Mouse (Mus musculus) gastrocnemius, postnatal 25 days (tissue): ENCODE measurements at regions not wholly inside any gene's neighbourhood (a gene's known extent, or its start where the extent isn't known, plus 50 kb on each side); places are given as distances from the start of the nearest gene placed in this dataset.

Experiments used
- DNase-seq: peaks from one replicate; pipeline ENCODE4 v3.0.0; 2022

DNA sequence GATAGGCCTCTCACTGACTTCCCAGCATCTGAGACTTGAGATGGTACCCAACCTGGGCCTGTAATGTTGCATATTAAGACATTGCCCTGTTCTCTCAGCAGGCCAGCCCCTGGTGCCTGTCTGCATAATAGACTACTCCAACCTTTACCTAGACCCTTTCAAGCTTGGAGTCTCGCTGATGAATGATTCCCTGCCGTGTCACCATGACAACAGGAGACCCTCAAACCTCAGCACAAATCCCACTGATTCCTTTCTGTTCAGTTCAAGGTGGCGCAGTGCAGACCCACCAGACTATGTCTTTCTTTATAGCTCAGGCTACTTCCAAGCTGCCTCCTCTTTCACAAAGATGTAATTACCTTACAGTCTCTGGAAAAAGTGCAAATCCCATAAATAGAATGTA lies 172.0 kb downstream of the Dcdc2c start:
- no peak for DNase-seq

DNA sequence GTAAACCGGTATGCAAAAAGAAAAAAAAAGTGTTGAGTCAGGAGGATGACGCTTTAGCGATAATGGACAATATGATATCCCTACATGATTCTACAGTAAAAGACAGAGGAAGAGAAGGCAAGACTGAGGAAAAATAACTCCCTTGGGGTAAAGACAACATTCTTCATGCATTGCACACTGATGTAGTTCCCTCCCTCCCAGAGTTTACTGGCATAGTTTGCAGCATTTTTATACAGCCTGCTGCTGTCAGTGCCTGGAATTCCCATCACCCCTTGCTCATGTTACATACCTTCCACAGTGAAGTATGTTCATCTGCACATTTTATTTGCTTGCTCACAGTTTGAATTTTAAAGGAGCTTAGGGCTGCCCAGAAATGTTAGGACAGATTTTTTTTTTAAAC lies 174.2 kb downstream of the Dcdc2c start:
- DNase-seq = no peak

DNA sequence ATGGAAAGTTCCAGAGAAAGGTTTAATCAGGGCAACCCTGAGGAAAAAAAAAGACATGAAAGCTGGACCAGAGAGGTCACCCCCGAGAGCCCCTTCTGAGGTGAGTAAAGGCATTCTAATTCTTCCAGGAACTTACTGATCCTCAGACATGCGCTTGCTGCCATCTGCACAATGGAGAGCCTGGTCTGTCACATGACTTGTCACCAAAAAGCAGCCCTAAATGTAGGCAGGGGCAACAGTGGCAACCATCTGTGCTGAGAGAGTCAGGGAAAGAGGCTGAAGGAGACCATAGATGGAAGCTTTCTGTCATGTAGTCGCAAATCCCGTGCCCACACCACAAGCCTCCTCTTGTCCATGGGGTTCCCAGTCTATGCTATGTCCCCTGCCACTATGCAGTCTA lies 174.8 kb downstream of the Dcdc2c start:
- no peak for DNase-seq

DNA sequence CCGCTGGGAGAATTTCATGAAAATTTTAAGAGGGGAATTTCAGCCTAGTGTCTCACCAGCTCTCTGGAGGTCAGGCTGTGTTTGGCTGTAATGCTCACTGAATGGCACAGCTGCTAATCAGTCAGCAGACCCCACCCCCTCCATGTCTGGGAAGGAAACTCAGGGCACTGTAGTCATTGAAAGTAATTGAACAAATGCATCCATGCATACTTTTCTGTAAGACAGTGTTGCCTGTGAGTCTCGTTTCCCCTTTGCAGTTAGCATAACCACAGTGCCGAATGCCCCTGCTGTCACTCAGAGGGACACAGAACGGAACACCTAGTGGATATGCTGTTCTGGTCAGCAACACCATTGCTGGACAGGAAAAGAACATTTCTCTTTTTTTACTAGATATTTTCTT lies 175.4 kb downstream of the Dcdc2c start:
- no peak for DNase-seq

DNA sequence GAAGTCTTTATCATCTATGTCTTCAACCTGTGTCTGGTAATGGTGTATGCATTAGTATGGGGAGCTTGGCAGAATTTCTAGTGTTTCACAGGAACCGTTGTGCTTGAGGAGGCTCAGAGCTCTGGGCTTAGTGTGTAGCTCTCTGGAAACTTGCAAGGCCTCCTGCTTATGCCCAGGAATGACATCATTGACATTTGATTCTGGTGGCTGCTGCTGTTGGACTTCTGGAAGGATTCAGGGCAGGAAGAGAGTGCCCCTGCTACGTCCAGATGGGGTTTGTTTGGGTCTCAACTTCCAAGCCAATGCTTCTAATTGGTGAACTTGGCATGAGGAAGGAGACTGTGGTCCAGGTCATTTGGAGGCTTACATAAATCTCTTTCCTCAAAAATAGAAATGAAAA lies 186.9 kb downstream of the Dcdc2c start:
- DNase-seq = no peak

DNA sequence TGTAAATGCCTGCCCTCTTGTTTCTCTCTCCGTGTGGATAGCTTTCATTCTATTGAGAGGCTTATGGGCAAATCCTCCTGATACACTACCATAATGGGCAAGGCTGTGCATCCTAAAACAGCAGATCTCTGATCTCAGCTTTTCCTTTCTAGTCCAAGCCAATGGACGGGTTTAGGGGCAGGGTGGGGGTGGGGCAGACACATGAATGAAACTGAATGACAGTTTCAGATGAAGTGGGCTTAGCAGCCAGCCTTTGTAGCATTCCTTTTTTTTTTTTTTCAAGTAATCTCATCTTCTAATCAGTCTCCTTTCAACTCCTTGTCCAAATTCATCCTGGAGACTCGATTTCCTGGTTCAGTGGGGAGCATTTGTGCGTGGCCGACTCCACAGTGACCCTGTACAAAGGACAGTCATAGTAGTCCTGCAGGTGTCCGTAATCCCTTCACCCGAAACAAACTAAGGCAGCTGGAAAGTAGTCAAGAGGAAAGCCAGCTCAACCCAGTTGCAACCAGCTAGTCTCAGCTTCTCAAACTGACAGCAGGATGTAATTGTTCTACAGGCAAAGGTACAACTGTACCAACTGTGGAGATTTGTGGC lies 193.4 kb downstream of the Dcdc2c start:
- DNase-seq = no peak

DNA sequence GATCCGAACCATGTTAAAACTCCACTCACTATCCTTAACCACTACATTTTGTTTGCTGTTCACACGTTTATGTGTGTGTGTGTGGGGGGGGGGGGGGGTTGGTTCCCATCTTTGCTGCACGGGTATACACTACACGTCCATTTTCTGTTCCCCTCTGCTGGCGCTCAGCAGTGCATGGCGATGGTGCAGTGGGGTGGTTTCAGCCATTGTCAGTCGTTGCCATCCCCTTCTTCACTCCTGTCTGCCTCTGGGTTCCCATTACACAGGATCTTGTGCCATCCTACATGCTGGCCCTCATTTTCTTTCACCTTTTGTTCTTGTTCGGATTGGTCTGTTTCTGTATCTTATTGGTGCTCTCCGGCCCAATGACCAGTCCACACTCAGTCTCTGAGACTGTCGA lies 194.4 kb downstream of the Dcdc2c start:
- no peak for DNase-seq

DNA sequence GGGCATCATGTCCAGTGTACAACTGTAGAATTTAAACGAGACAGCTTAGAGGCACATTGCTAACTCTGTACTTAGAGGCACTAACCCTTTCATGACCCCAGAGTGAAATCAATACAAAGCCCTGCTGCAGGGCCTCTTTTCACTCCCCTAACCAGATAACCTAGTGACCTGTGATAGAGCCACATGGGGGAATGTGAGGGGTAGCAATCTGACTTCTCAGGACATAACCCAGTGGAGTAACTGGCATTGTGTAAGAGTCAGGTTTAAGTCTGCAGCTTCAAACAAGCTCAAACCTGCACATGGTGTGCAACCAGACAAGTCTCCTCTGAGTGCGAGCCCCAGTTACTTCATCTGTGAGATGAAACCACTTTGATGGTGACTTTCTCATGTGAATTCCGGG lies 199.1 kb downstream of the Dcdc2c start:
- no peak for DNase-seq

DNA sequence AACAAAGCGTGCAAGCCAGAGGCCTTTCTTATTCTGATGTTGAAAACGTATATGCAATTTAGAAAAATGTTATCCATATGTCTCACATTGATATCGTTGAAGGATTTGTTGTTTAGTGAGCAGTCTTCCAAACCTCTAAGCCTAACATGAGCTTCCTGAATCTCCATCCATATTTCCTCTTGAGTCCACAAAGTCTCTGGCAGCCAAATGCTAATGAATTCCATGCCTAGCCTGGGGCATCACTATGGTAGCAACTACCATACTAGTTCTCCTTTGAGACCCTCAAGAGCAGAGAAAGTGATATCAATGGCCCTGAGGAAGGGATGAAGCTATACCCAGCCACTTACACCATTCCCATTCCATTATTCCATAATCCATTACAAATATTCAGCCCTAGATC lies 199.6 kb downstream of the Dcdc2c start:
- no peak for DNase-seq

DNA sequence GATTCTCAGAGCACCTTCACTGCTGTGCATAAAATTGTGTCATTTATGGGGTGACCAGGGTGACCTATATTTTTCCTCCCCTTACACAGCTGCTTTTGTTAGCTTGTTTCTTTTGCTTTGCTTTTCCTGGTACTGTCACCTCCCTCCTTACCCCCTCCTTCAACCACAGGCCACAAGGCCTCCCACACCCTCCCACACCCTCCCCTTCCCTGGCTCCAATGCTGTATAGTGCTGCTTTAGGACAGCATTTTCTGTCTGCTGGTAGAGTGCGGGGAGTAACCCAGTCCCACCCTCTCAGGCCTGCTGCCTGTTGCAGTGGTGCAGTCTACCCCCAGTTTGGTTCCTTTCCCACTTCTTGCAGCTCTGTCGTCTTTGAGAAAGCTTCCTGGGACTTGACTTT lies 209.5 kb downstream of the Dcdc2c start:
- no peak for DNase-seq

DNA sequence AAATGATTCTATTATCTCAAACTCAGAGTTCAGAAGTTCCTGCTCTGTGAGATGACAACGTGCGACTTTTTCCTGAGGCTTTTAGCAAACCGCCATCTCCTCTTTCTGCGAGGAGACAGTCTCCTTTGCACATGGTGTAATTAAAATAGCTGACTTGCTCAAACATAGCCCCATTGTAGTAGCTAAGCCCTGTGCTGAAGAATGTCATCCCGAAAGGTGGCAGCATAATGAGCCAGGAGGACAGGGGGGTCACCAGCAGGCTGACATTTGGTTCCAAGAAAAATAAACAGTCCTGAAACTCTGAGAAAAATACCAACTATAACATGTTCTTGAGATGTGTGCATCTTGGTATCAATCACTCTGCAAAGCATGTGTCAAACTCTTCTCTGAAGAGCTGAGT lies 219.6 kb downstream of the Dcdc2c start:
- no peak for DNase-seq

DNA sequence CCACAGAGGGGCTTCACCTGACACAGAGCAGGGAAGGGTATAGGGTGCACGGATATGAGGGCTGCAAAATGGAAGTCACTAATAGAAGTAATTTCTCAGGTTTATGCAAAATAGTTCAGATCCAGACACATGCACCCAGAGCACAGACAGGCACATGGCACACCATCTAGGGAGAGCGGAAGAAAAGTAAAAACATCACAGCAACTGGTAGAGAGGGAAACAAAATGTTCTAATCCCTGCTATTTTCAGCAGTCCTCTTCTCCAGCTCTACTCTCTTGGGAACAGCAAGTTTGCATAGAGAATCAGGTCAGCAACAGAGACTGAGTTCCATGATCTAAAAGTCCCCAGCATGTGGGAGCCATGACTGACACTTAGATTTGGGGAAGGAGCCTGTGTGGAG lies 220.4 kb downstream of the Dcdc2c start:
- DNase-seq = no peak

DNA sequence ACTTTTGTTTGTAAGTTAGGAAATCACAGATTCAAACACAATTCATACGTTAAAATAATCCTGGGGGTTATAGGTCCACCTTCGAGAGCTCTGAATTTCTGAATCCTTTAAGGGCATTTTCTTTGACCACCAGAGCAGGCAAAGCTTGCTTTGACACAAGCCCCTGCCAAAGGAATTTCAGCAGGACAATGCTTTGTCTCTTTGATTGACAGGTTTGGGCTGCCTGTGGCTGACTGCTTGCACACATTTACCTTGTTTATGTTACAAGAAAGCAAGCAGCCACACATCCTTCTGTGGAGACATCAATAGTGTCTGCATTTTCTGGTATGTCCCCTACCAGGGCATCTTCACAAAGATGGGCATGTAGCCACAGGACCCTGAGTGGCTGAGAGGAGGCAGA lies 228.5 kb downstream of the Dcdc2c start:
- DNase-seq = no peak

DNA sequence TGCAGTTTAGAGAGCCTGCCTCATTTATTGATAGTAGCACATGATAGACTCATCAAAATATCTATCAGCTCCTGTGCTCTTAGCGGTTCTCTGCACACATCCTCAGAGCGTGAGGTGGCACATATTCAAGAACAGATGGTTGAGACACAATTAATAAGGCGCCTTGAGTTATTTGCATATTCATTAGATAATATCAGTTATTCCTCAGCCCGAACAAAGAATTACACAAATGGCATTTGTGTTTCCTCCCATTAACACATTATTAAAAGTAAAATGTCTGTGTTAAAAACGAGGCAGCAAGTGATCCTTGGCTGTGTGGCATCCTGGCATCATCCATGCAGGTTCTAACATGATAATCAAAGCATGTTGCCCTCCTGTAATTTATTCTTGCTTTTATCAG lies 243.0 kb downstream of the Dcdc2c start:
- no peak for DNase-seq

DNA sequence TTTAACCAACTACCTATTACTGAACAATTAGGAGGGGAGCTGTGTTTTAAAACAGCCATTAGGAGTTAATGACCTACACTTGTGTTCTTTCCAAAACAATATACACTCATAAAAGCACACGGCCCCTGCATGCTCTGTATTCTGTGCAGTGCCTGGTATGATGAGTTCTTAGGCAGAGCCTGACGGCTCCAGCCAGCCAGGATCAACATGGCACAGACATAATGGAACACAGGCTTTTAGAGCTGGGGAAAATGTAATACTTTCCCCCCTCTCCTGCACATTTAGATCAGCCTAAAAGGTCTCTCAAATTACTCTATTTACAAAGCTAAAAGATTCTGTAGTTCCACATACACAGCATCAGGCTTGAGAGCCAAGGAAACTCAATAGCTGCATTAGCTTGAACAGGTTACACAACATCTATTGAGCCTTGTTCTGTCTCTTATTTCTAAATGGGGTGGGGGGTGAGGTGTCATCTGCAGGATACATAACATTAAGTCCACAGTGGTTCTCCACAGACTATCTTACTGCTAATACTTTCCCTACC lies 250.1 kb downstream of the Dcdc2c start:
- no peak for DNase-seq

DNA sequence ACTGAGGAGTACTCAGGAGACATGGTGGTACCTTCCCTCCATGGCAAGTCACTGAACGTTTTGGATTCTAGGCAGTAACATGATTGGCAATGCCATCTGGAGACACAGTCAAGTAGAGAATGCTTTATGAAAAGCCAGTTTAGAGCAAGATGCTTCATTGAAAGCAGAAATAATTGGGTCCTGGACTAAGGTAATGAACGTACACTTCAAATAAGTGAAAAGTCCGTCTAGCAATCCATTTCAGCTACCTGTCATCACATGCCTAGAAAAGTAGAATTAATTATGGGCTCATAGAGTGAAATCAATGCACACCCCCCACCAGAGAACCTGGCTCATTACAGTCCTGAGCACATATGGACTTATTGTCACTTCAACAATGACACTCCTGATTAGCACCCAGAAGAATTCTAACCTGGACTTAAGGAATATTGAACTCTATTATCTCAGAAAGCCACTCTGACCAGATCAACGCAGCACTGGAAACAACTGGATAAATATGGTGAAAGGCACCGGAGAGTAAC lies 263.8 kb downstream of the Dcdc2c start:
- no peak for DNase-seq

DNA sequence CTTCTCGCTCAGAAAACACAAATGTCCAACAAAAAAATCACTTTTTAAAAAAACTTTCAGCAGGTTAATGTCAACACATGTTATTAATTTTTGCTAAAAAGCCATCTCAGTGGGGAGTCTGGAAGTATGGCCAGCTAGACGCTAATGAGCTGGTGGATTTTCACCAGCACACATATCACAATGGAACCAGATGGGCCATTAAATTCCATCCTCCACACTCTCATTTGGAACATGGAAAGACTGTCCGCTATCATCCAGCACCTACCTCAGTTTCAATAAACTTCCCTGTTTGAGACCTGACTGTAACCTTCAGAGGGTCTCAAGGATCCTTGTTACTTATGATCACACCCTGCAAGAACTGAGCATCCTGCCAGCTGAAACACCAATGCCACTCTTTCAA lies 296.7 kb downstream of the Dcdc2c start:
- no peak for DNase-seq

DNA sequence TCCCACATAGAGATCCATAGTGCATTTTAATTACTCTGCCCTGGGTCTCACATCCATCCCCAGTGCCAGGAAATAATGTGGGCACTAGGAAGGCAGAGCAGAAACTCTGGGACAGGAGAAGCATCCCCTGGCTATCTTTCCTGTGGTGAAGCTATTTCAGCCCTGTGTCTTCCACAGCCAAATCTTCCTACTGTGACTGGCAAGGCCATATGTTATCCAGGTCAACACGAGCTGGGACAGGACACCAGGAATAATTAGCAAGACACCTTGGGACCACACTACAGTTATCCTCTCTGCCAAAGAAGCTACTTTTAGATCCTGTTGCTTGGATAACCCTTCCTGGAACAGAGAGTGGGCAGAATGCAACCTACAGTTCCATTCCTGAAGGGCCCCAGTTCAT lies 301.7 kb downstream of the Dcdc2c start:
- no peak for DNase-seq

DNA sequence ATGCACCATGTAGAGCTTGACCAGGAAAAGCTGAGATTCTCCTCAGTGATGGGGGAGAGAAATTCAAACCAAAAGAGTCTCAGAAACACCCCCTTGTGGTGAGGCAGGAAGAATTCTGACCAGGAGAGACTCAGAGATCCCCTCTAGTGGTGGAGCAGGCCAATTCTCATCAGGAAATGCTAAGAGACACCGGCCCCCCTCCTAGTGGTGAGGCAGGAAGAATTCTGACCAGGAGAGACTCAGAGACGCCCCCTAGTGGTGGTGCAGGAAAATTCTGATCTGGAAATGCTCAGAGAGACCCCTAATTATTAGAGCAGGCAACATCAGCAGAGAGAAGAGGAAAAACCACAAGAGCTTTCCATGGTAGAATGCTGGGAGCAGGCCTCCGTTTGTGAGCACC lies 303.4 kb downstream of the Dcdc2c start:
- peak; percentile 12 for DNase-seq

DNA sequence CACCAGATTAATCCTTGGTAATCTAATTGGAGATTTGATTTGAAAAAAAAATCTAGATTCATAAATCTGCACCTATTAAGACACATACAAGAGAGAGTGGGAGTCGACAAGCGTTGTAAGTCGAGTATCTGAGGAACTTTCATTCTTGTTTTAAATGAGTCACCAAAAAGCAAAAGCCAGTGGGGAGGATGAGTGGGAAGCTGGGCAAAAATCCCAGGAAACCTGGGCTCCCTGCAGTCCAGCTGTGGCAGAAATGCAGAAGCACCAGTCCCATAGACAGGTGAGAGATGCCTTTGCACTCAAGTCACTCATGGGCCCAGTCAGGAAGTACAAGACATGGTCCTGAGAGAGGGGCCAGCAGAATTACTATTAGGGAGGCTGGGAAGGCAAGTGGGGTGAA lies 303.9 kb downstream of the Dcdc2c start:
- DNase-seq = no peak

DNA sequence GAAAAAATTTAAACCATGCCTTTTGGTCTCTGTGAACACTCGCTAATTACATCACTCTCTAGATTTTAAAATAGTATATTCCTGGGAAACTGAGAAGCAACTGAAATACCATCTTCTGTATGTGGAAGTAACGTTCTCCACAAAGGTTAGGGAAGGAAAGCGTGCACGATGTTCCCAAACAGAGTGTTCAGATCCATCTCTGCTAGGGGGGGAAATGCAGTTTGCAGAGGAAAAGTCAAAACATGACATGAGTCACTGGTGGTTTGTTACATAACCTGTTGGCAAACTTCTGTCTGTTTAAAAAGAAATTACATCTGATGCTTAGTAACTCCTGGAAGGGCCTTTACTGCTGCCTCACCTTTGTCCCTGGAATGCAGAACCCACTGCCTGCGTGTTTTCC lies 314.2 kb downstream of the Dcdc2c start:
- DNase-seq = no peak

DNA sequence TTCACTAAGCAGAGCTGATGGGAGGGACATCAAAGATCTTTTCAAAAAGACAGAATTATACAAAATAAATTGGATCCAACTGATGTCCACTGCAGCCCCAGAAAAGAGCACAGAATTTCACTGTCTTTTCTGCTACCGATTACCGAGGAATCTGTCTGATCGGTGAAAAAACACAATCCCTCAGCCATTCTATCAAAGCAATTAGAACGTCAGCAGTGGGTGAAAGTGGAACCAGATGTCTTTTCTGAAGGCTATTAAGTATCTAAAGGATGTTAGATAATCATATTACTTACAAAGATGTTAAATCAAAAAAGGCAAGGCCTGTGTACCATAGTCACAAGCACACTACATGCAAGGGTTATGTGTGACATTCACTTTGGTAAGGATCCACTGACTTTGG lies 315.2 kb downstream of the Dcdc2c start:
- no peak for DNase-seq

DNA sequence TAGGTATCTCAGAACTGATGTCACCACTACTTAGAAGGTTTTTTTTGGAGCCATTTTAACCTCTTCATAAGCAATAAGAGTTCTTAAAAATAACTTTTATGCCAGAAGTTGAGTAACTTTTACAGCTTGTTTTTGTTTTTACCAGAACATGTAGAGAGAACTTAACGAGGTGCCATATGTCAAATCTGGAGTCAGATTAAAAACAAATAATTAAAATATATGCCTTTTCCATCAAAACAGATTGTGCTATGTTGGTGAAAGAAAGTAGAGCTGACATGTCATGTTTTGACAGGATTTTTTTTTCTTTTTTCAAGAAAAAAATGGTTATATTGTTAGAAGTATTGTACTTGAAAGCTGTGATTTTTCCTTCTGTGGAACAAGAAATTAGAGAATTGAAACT lies 349.4 kb downstream of the Dcdc2c start:
- DNase-seq = no peak

DNA sequence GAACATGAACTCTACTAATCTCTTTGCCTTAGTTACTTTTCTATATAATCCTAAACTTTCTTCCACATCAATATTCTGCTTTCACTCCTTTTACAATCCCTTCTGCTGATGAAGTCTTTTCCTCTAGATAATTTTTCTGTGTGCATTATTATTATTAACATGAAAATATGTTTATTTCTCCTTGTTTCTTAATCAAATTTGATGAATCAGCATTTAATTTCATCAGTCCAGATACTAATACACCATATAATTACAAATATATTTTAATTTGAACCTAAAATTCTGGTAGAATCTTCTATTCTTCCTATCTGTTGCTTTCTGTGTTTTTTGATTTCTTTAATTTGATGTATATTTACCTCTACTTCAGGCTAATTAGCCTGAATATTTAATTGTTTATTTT lies 365.5 kb downstream of the Dcdc2c start:
- DNase-seq = no peak

DNA sequence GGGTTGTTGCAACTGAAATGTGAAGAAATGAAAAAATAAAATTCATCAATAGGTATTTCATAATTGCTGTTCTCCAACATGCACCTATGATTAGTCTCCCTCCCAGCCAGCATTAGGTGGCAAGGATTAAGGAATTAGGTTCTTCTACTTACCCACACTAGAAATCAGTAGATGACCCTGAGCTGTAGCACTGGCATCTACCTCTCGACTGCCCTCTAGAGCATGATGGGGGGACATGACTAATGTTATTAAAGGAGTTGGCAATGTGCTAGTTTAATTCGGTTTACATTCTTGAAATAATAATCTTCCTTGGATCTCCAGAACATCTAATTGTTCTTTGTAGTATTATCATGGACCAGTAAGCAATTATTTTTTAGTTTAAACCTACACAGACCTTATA lies 370.9 kb downstream of the Dcdc2c start:
- no peak for DNase-seq
